ENCODE assay signal across 15 mouse cellular contexts in genomic region chr16:95778845-95779722, GRCm38 (mm10).
A peak's percentile ranks its signal among the peaks of the same experiment; 100 is the strongest.
DNase-seq lines count a peak whose midpoint lies in the region; ATAC-seq and TF ChIP-seq lines count a peak whose summit lies in the region.
"Had no signal": no experiment of that assay in that cellular context is flagged by ENCODE, and none has a peak within 500 bp of the region (broad histone marks: within the 10 kb centered on the region; RNA-seq: fewer than 3 reads in every experiment).

No protein-coding gene starts in this region.

- TF ChIP-seq POLR2A in CH12.LX (IDR thresholded peaks at IDR 0.05; ENCODE audit: low read depth, low read length), result no peak

- H3K9ac ChIP-seq in midbrain, embryonic 11.5 days (ENCODE audit: low read length), result no peak overlapping the region
- H3K9ac ChIP-seq in midbrain, postnatal 0 days (replicated peaks; ENCODE audit: low read length, poor library complexity, severe bottlenecking), result no peak overlapping the region
- no peak overlapping the region for H3K9ac ChIP-seq in CH12.LX (ENCODE audit: insufficient read depth, low read depth)
- H3K9ac ChIP-seq in intestine, embryonic 16.5 days (ENCODE audit: low read depth, low read length), result no peak overlapping the region
- no peak overlapping the region for H3K9ac ChIP-seq in neural tube, embryonic 15.5 days (replicated peaks)
- H3K9ac ChIP-seq: forebrain, embryonic 12.5 days; liver, embryonic 12.5 days had no signal

- DNase-seq in midbrain, embryonic 11.5 days (ENCODE audit: low spot score, missing footprints), result peak; percentile 65
- no peak for DNase-seq in midbrain, postnatal 0 days (ENCODE audit: low spot score)
- DNase-seq in CH12.LX (ENCODE audit: extremely low read depth), result no peak
- DNase-seq in thymus, postnatal 14 days, result peak; percentile 62
- no peak for DNase-seq in layer of hippocampus, postnatal 25 days (ENCODE audit: extremely low spot score in 1 of 2, low spot score in 1 of 2)
- no peak for DNase-seq in heart, adult 11 months
- DNase-seq: heart, postnatal 14 days had no signal

- no peak overlapping the region for H3K4me2 ChIP-seq in midbrain, embryonic 11.5 days
- no peak overlapping the region for H3K4me2 ChIP-seq in midbrain, postnatal 0 days (ENCODE audit: low read depth, low read length, poor library complexity, severe bottlenecking)
- H3K4me2 ChIP-seq in CH12.LX (ENCODE audit: insufficient read depth, low read depth, poor library complexity, severe bottlenecking), result peak overlapping the region; percentile 54
- H3K4me2 ChIP-seq in intestine, embryonic 16.5 days (ENCODE audit: low read depth, low read length), result no peak overlapping the region
- no peak overlapping the region for H3K4me2 ChIP-seq in neural tube, embryonic 15.5 days
- H3K4me2 ChIP-seq: forebrain, embryonic 12.5 days; liver, embryonic 12.5 days had no signal

- H3K27ac ChIP-seq in midbrain, embryonic 11.5 days (ENCODE audit: low read depth, low read length), result no peak overlapping the region
- H3K27ac ChIP-seq in midbrain, postnatal 0 days (ENCODE audit: low read depth, low read length), result no peak overlapping the region
- no peak overlapping the region for H3K27ac ChIP-seq in CH12.LX (ENCODE audit: insufficient read depth, low read depth)
- H3K27ac ChIP-seq in intestine, embryonic 16.5 days (ENCODE audit: low read length), result no peak overlapping the region
- no peak overlapping the region for H3K27ac ChIP-seq in neural tube, embryonic 15.5 days (replicated peaks)
- H3K27ac ChIP-seq: forebrain, embryonic 12.5 days; heart, embryonic 10.5 days; kidney, postnatal 0 days; liver, embryonic 12.5 days had no signal

- dilution Hi-C loops in CH12.LX (cut with MboI; ENCODE audit: extremely low pct_ligation_motif_present, extremely low pct_unique_long_range_greater_than_20kb, low sequenced_read_pairs), result no loop called here

- in situ Hi-C loops in CH12.LX (cut with MboI; ENCODE audit: low pct_ligation_motif_present, low pct_unique_long_range_greater_than_20kb, low sequenced_read_pairs), result no loop called here

- no peaks in the 10 kb centered on the region for H3K79me2 ChIP-seq in CH12.LX (replicated peaks; ENCODE audit: control insufficient read depth, extremely low read depth, insufficient read depth, poor library complexity, severe bottlenecking)

- no peak for TF ChIP-seq CTCF in midbrain, postnatal 0 days (IDR thresholded peaks at IDR 0.05)
- no peak for TF ChIP-seq CTCF in CH12.LX (conservative IDR thresholded peaks at IDR 0.05 in 1 of 2, IDR thresholded peaks at IDR 0.05 in 1 of 2; ENCODE audit: low read depth in 2 of 2, low read length in 2 of 2)

- H3K9me3 ChIP-seq in midbrain, embryonic 11.5 days (ENCODE audit: control insufficient read depth, low read length), result no peaks in the 10 kb centered on the region
- H3K9me3 ChIP-seq in midbrain, postnatal 0 days (ENCODE audit: low read length), result 0 out of 2 replicates have a peak, but pooled peaks cover 3% of the 10 kb centered on the region
- H3K9me3 ChIP-seq in CH12.LX (replicated peaks; ENCODE audit: low read length), result no peaks in the 10 kb centered on the region
- no peaks in the 10 kb centered on the region for H3K9me3 ChIP-seq in intestine, embryonic 16.5 days (ENCODE audit: control insufficient read depth, low read length)
- no peaks in the 10 kb centered on the region for H3K9me3 ChIP-seq in neural tube, embryonic 15.5 days (replicated peaks)
- H3K9me3 ChIP-seq: forebrain, embryonic 12.5 days; heart, embryonic 10.5 days; liver, embryonic 12.5 days had no signal

- no peak overlapping the region for H3K4me3 ChIP-seq in midbrain, embryonic 11.5 days (ENCODE audit: low read depth, low read length)
- no peak overlapping the region for H3K4me3 ChIP-seq in midbrain, postnatal 0 days (ENCODE audit: low read depth, low read length)
- H3K4me3 ChIP-seq in CH12.LX (replicated peaks in 1 of 3; ENCODE audit: low read depth in 2 of 3, low read length in 2 of 3, poor library complexity in 1 of 3), result no peak overlapping the region
- H3K4me3 ChIP-seq in intestine, embryonic 16.5 days (ENCODE audit: low read length), result no peak overlapping the region
- no peak overlapping the region for H3K4me3 ChIP-seq in neural tube, embryonic 15.5 days (replicated peaks)
- H3K4me3 ChIP-seq: forebrain, embryonic 12.5 days; heart, embryonic 10.5 days; liver, embryonic 12.5 days had no signal

- ATAC-seq in midbrain, embryonic 11.5 days (ENCODE audit: low FRiP score), result no peak
- no peak for ATAC-seq in midbrain, postnatal 0 days (ENCODE audit: low FRiP score)
- ATAC-seq in intestine, embryonic 16.5 days, result peak; percentile 42
- ATAC-seq in neural tube, embryonic 15.5 days (ENCODE audit: low FRiP score), result no peak
- ATAC-seq: hindbrain, embryonic 16.5 days; liver, embryonic 12.5 days; lung, postnatal 0 days had no signal

- H3K36me3 ChIP-seq in midbrain, embryonic 11.5 days (ENCODE audit: control insufficient read depth, insufficient read depth, low read length), result no peaks in the 10 kb centered on the region
- H3K36me3 ChIP-seq in midbrain, postnatal 0 days (ENCODE audit: insufficient read depth, low read length), result no peaks in the 10 kb centered on the region
- no peaks in the 10 kb centered on the region for H3K36me3 ChIP-seq in CH12.LX (replicated peaks in 1 of 2; ENCODE audit: control insufficient read depth in 1 of 2, insufficient read depth in 1 of 2, low read length in 1 of 2)
- H3K36me3 ChIP-seq in intestine, embryonic 16.5 days (ENCODE audit: control insufficient read depth, insufficient read depth, low read length), result no peaks in the 10 kb centered on the region
- H3K36me3 ChIP-seq in neural tube, embryonic 15.5 days, result no peaks in the 10 kb centered on the region
- H3K36me3 ChIP-seq: forebrain, embryonic 12.5 days; heart, embryonic 10.5 days; liver, embryonic 12.5 days had no signal

- H3K4me1 ChIP-seq in midbrain, embryonic 11.5 days (ENCODE audit: control insufficient read depth, insufficient read depth, low read length), result no peaks in the 10 kb centered on the region
- H3K4me1 ChIP-seq in midbrain, postnatal 0 days (ENCODE audit: insufficient read depth, low read length), result no peaks in the 10 kb centered on the region
- peaks cover 32 to 61% of the 10 kb centered on the region in 2 experiments for H3K4me1 ChIP-seq in CH12.LX (ENCODE audit: control insufficient read depth in 1 of 2, insufficient read depth in 2 of 2)
- 0 out of 2 replicates have a peak, but pooled peaks cover 6% of the 10 kb centered on the region for H3K4me1 ChIP-seq in intestine, embryonic 16.5 days (ENCODE audit: control insufficient read depth, insufficient read depth, low read length)
- H3K4me1 ChIP-seq in neural tube, embryonic 15.5 days, result no peaks in the 10 kb centered on the region
- H3K4me1 ChIP-seq: forebrain, embryonic 12.5 days had no signal

- TF ChIP-seq EP300 in CH12.LX (IDR thresholded peaks at IDR 0.05; ENCODE audit: low read length), result 0 out of 2 replicates have a peak, but pooled peaks have one; percentile 28

- H3K27me3 ChIP-seq in midbrain, embryonic 11.5 days (ENCODE audit: control insufficient read depth, insufficient read depth, low read length), result no peaks in the 10 kb centered on the region
- no peaks in the 10 kb centered on the region for H3K27me3 ChIP-seq in midbrain, postnatal 0 days (ENCODE audit: insufficient read depth, low read length)
- no peaks in the 10 kb centered on the region for H3K27me3 ChIP-seq in CH12.LX (replicated peaks)
- H3K27me3 ChIP-seq in intestine, embryonic 16.5 days (replicated peaks; ENCODE audit: control insufficient read depth, insufficient read depth, low read length), result no peaks in the 10 kb centered on the region
- H3K27me3 ChIP-seq in neural tube, embryonic 15.5 days (replicated peaks), result no peaks in the 10 kb centered on the region
- H3K27me3 ChIP-seq: forebrain, embryonic 12.5 days; liver, embryonic 12.5 days had no signal

- no peak for TF ChIP-seq RAD21 in CH12.LX (IDR thresholded peaks at IDR 0.05; ENCODE audit: low read depth, low read length)

- WGBS in midbrain, embryonic 11.5 days, result 89% methylated on average over 6 of the region's 6 CpGs
- WGBS in midbrain, postnatal 0 days, result 93% methylated on average over 6 of the region's 6 CpGs
- 71% methylated on average over 6 of the region's 6 CpGs for WGBS in intestine, embryonic 16.5 days
- WGBS in neural tube, embryonic 15.5 days, result 85% methylated on average over 6 of the region's 6 CpGs

TF ChIP-seq in CH12.LX, 34 proteins besides CTCF, POLR2A, EP300 and RAD21:
- TF ChIP-seq MAZ (IDR thresholded peaks at IDR 0.05; ENCODE audit: low read depth, low read length) (no peak), MAX (IDR thresholded peaks at IDR 0.05; ENCODE audit: low read length) (peak; percentile 48; the same call in 1 of the 2 replicates), BHLHE40 (IDR thresholded peaks at IDR 0.05; ENCODE audit: low read depth, low read length) (peak; percentile 39; the same call in 1 of the 2 replicates), MYC (IDR thresholded peaks at IDR 0.05; ENCODE audit: low read depth, low read length) (peak; percentile 54; the same call in 1 of the 2 replicates), NELFE (IDR thresholded peaks at IDR 0.05; ENCODE audit: low read depth, low read length) (no peak), JUN (IDR thresholded peaks at IDR 0.05; ENCODE audit: insufficient read depth, low read depth, low read length) (0 out of 2 replicates have a peak, but pooled peaks have one; percentile 26), CHD2 (IDR thresholded peaks at IDR 0.05; ENCODE audit: low read length) (no peak), IRF4 (IDR thresholded peaks at IDR 0.05; ENCODE audit: low read depth, low read length) (peak; percentile 42), JUND (conservative IDR thresholded peaks at IDR 0.05; ENCODE audit: low read depth, low read length) (0 out of 2 replicates have a peak, but pooled peaks have one; percentile 45), TCF12 (IDR thresholded peaks at IDR 0.05; ENCODE audit: low read depth, low read length) (peak; percentile 56; the same call in 1 of the 2 replicates)

Comparison
In these comparisons a context has a peak if more than half of its experiments do, and no peak if none do; other contexts are left out.
1. DNase-seq: peak in midbrain, embryonic 11.5 days (single experiment) and thymus, postnatal 14 days (single experiment); none in midbrain, postnatal 0 days (single experiment), CH12.LX (single experiment), layer of hippocampus, postnatal 25 days (0 of 2) and heart, adult 11 months (single experiment).